Mouse (Mus musculus): ENCODE data around the gene Ing2. TPM values are rescaled to one million over a fixed set of nuclear protein-coding genes. Genes with fewer than 3 reads are reported as not detected.

Gene Ing2
- polyA plus RNA-seq, 1 experiment from 2014 or later: 7.3 TPM

GRCm38 (mm10) chr8:47697696-47698095 is 22.3 kb upstream of the Ing2 start:
- H3K36me3 ChIP-seq (ENCODE audit: control insufficient read depth, insufficient read depth, low read length): no peaks in the 10 kb centered on the region
- H3K27me3 ChIP-seq (ENCODE audit: control insufficient read depth, insufficient read depth, low read length): no peaks in the 10 kb centered on the region
- no peaks in the 10 kb centered on the region for H3K4me1 ChIP-seq (ENCODE audit: control insufficient read depth, insufficient read depth, low read length)
- no peak for ATAC-seq (ENCODE audit: low read depth)
- 58% methylated on average over 1 of the region's 1 CpGs for WGBS
- no peaks in the 10 kb centered on the region for H3K9me3 ChIP-seq (ENCODE audit: control insufficient read depth, low read length)
- H3K4me2 ChIP-seq (ENCODE audit: low read depth, low read length): no peak overlapping the region
- H3K9ac ChIP-seq (replicated peaks; ENCODE audit: low read depth, low read length): no peak overlapping the region
- no peak overlapping the region for H3K27ac ChIP-seq (ENCODE audit: low read depth, low read length)
- H3K4me3 ChIP-seq (ENCODE audit: low read depth, low read length): no peak overlapping the region

GRCm38 (mm10) chr8:47695431-47696105 is 20.2 kb upstream of the Ing2 start:
- ATAC-seq (ENCODE audit: low read depth): no peak
- 90% methylated on average over 5 of the region's 5 CpGs for whole genome bisulfite sequencing
- no peaks in the 10 kb centered on the region for H3K9me3 ChIP-seq (ENCODE audit: control insufficient read depth, low read length)
- H3K27me3 ChIP-seq (ENCODE audit: control insufficient read depth, insufficient read depth, low read length): no peaks in the 10 kb centered on the region
- no peak overlapping the region for H3K27ac ChIP-seq (ENCODE audit: low read depth, low read length)
- H3K4me1 ChIP-seq (ENCODE audit: control insufficient read depth, insufficient read depth, low read length): no peaks in the 10 kb centered on the region
- H3K4me2 ChIP-seq (ENCODE audit: low read depth, low read length): no peak overlapping the region
- H3K36me3 ChIP-seq (ENCODE audit: control insufficient read depth, insufficient read depth, low read length): no peaks in the 10 kb centered on the region
- no peak overlapping the region for H3K9ac ChIP-seq (replicated peaks; ENCODE audit: low read depth, low read length)
- no peak overlapping the region for H3K4me3 ChIP-seq (ENCODE audit: low read depth, low read length)

GRCm38 (mm10) chr8:47693119-47693518 is 17.8 kb upstream of the Ing2 start:
- Histone ChIP-seq H3K9ac (replicated peaks; ENCODE audit: low read depth, low read length) (no peak overlapping the region), H3K36me3 (ENCODE audit: control insufficient read depth, insufficient read depth, low read length) (no peaks in the 10 kb centered on the region), H3K9me3 (ENCODE audit: control insufficient read depth, low read length) (no peaks in the 10 kb centered on the region), H3K27ac (ENCODE audit: low read depth, low read length) (no peak overlapping the region), H3K27me3 (ENCODE audit: control insufficient read depth, insufficient read depth, low read length) (no peaks in the 10 kb centered on the region), H3K4me2 (ENCODE audit: low read depth, low read length) (no peak overlapping the region), H3K4me3 (ENCODE audit: low read depth, low read length) (no peak overlapping the region), H3K4me1 (ENCODE audit: control insufficient read depth, insufficient read depth, low read length) (no peaks in the 10 kb centered on the region)
- WGBS: 14% methylated on average over 2 of the region's 2 CpGs
- ATAC-seq (ENCODE audit: low read depth): no peak

GRCm38 (mm10) chr8:47691831-47692230 is 16.5 kb upstream of the Ing2 start:
- ATAC-seq (ENCODE audit: low read depth): peak; percentile 46; the same call in 1 of the 2 replicates
- Histone ChIP-seq H3K27ac (ENCODE audit: low read depth, low read length) (no peak overlapping the region), H3K36me3 (ENCODE audit: control insufficient read depth, insufficient read depth, low read length) (no peaks in the 10 kb centered on the region), H3K27me3 (ENCODE audit: control insufficient read depth, insufficient read depth, low read length) (no peaks in the 10 kb centered on the region), H3K4me3 (ENCODE audit: low read depth, low read length) (no peak overlapping the region), H3K9ac (replicated peaks; ENCODE audit: low read depth, low read length) (no peak overlapping the region), H3K4me1 (ENCODE audit: control insufficient read depth, insufficient read depth, low read length) (no peaks in the 10 kb centered on the region), H3K4me2 (ENCODE audit: low read depth, low read length) (no peak overlapping the region), H3K9me3 (ENCODE audit: control insufficient read depth, low read length) (no peaks in the 10 kb centered on the region)
- WGBS: 70% methylated on average over 10 of the region's 10 CpGs

- ATAC-seq (ENCODE audit: low read depth): peak; percentile 58; the same call in 1 of the 2 replicates
- H3K4me2 ChIP-seq (ENCODE audit: low read depth, low read length): no peak overlapping the region; the same call in 1 of the 2 replicates
These were observed 15.9 kb upstream of the Ing2 start for GRCm38 (mm10) chr8:47691303-47691702.

GRCm38 (mm10) chr8:47690674-47691078 is 15.3 kb upstream of the Ing2 start:
- H3K27me3 ChIP-seq (ENCODE audit: control insufficient read depth, insufficient read depth, low read length): no peaks in the 10 kb centered on the region
- no peaks in the 10 kb centered on the region for H3K36me3 ChIP-seq (ENCODE audit: control insufficient read depth, insufficient read depth, low read length)
- H3K4me1 ChIP-seq (ENCODE audit: control insufficient read depth, insufficient read depth, low read length): no peaks in the 10 kb centered on the region
- peak overlapping the region; percentile 37 for H3K4me2 ChIP-seq (ENCODE audit: low read depth, low read length)
- H3K4me3 ChIP-seq (ENCODE audit: low read depth, low read length): peak overlapping the region; percentile 12; the same call in 1 of the 2 replicates
- WGBS: under 1% methylated on average over 16 of the region's 16 CpGs
- no peaks in the 10 kb centered on the region for H3K9me3 ChIP-seq (ENCODE audit: control insufficient read depth, low read length)
- H3K27ac ChIP-seq (ENCODE audit: low read depth, low read length): no peak overlapping the region
- no peak for ATAC-seq (ENCODE audit: low read depth)
- H3K9ac ChIP-seq (replicated peaks; ENCODE audit: low read depth, low read length): no peak overlapping the region

More at GRCm38 (mm10) chr8:47691303-47691702, 15.9 kb upstream of the Ing2 start:
- no peak overlapping the region for H3K9ac ChIP-seq (replicated peaks; ENCODE audit: low read depth, low read length)
- H3K4me1 ChIP-seq (ENCODE audit: control insufficient read depth, insufficient read depth, low read length): no peaks in the 10 kb centered on the region
- no peaks in the 10 kb centered on the region for H3K9me3 ChIP-seq (ENCODE audit: control insufficient read depth, low read length)
- WGBS: 47% methylated on average over 7 of the region's 7 CpGs
- H3K36me3 ChIP-seq (ENCODE audit: control insufficient read depth, insufficient read depth, low read length): no peaks in the 10 kb centered on the region
- no peak overlapping the region for H3K4me3 ChIP-seq (ENCODE audit: low read depth, low read length)
- no peaks in the 10 kb centered on the region for H3K27me3 ChIP-seq (ENCODE audit: control insufficient read depth, insufficient read depth, low read length)
- H3K27ac ChIP-seq (ENCODE audit: low read depth, low read length): no peak overlapping the region

- Histone ChIP-seq H3K4me2 (ENCODE audit: low read depth, low read length) (no peak overlapping the region), H3K36me3 (ENCODE audit: control insufficient read depth, insufficient read depth, low read length) (no peaks in the 10 kb centered on the region), H3K27me3 (ENCODE audit: control insufficient read depth, insufficient read depth, low read length) (no peaks in the 10 kb centered on the region), H3K9me3 (ENCODE audit: control insufficient read depth, low read length) (no peaks in the 10 kb centered on the region), H3K4me3 (ENCODE audit: low read depth, low read length) (no peak overlapping the region), H3K4me1 (ENCODE audit: control insufficient read depth, insufficient read depth, low read length) (no peaks in the 10 kb centered on the region), H3K27ac (ENCODE audit: low read depth, low read length) (no peak overlapping the region), H3K9ac (replicated peaks; ENCODE audit: low read depth, low read length) (no peak overlapping the region)
- ATAC-seq (ENCODE audit: low read depth): no peak
- 60% methylated on average over 12 of the region's 12 CpGs for WGBS
These were observed 14.5 kb upstream of the Ing2 start for GRCm38 (mm10) chr8:47689704-47690326.

GRCm38 (mm10) chr8:47684441-47684840 is 9.1 kb upstream of the Ing2 start:
- no peaks in the 10 kb centered on the region for H3K9me3 ChIP-seq (ENCODE audit: control insufficient read depth, low read length)
- no peaks in the 10 kb centered on the region for H3K27me3 ChIP-seq (ENCODE audit: control insufficient read depth, insufficient read depth, low read length)
- H3K36me3 ChIP-seq (ENCODE audit: control insufficient read depth, insufficient read depth, low read length): no peaks in the 10 kb centered on the region
- no peak overlapping the region for H3K4me2 ChIP-seq (ENCODE audit: low read depth, low read length)
- no peak overlapping the region for H3K27ac ChIP-seq (ENCODE audit: low read depth, low read length)
- H3K4me1 ChIP-seq (ENCODE audit: control insufficient read depth, insufficient read depth, low read length): no peaks in the 10 kb centered on the region
- ATAC-seq (ENCODE audit: low read depth): no peak
- 88% methylated on average over 5 of the region's 5 CpGs for WGBS
- H3K4me3 ChIP-seq (ENCODE audit: low read depth, low read length): no peak overlapping the region
- no peak overlapping the region for H3K9ac ChIP-seq (replicated peaks; ENCODE audit: low read depth, low read length)

GRCm38 (mm10) chr8:47683994-47684393 is 8.6 kb upstream of the Ing2 start:
- 88% methylated on average over 9 of the region's 9 CpGs for WGBS
- Histone ChIP-seq H3K27me3 (ENCODE audit: control insufficient read depth, insufficient read depth, low read length) (no peaks in the 10 kb centered on the region), H3K4me3 (ENCODE audit: low read depth, low read length) (no peak overlapping the region), H3K36me3 (ENCODE audit: control insufficient read depth, insufficient read depth, low read length) (no peaks in the 10 kb centered on the region), H3K4me2 (ENCODE audit: low read depth, low read length) (no peak overlapping the region), H3K9ac (replicated peaks; ENCODE audit: low read depth, low read length) (no peak overlapping the region), H3K4me1 (ENCODE audit: control insufficient read depth, insufficient read depth, low read length) (no peaks in the 10 kb centered on the region), H3K9me3 (ENCODE audit: control insufficient read depth, low read length) (no peaks in the 10 kb centered on the region), H3K27ac (ENCODE audit: low read depth, low read length) (no peak overlapping the region)
- ATAC-seq (ENCODE audit: low read depth): no peak
